Mouse (Mus musculus) liver, embryonic 14 days (tissue): ENCODE data around the gene Kbtbd8. TPM values are rescaled to one million over a fixed set of nuclear protein-coding genes. Genes with fewer than 3 reads are reported as not detected.

Experiments
- polyA plus RNA-seq: library from polyadenylated mRNA; depleted of rRNA; stranded (reverse); fragments of >200 nt; gene quantifications from 2 replicates; pipeline ENCODE4 v1.2.3, GENCODE M21; 2012; rRNA removed

Gene Kbtbd8
- 2.7 and 3.1 TPM in 2 replicates for polyA plus RNA-seq

GRCm38 (mm10) chr6:95116946-95117345 lies at the start of gene Kbtbd8:
Gene Kbtbd8, plus strand, starts transcription at chr6:95117240.

Other genes starting within 250 kb of the Kbtbd8 start
- not detected in 2 replicates for gene Gm10234, start 204.9 kb downstream of the Kbtbd8 start, polyA plus RNA-seq